ENCODE assay signal across 8 mouse cellular contexts in the genomic region with DNA sequence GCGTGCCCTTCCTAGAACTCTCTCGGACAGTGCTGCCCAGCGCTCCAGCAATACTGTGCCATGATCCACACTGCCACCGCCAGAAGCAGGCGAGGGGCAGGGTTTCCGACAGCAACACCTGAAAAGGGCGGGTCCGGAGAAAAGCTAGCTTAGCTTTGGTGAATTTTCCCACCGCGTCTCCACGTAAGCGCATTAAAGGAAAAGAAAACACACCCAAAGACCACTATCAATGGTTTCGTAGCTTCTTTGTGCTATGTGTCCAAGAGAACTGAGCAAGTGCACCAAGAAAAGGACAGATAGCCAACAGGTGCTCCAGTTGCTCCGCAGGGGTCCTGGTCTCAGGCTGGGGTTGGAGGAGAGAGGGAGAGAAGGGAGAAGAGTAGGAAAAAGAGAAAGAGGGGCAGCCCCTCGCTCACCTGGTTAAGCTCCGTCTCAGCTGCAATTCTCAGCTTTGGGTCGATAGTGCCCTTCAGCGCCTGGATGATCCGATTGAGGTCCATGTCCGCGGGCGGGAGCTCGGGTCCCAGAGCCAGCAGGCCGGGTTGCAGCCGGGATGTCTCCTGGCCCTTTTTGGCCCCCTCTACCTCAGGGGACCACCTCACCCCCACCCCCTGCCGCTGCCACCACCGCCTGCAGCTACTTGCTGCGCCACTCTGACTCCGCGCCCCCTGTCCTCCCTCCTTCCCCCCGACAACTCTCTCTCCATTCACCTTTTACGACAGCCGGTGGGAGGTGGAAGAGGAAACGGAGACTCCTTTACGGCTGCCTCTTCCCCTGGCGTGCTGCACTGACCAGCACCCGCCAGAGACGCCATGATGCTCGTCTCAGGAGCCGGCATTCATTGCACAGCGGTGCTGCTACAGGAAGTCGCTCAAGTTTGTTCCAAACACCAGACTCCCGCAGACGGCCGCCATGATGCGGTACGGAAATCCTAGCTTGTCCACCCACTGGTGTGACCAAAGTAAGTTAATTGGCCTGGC. TPM values are rescaled to one million over a fixed set of nuclear protein-coding genes. Genes with fewer than 3 reads are reported as not detected.
DNase-seq lines count a peak whose midpoint lies in the region; ATAC-seq lines count a peak whose summit lies in the region.

TSS of gene Ipo8 (minus strand) at position 720 of the 980 bp plus-strand sequence.

- H3K4me1 ChIP-seq in brown adipose tissue, adult 24 weeks (ENCODE audit: control insufficient read depth, insufficient read depth, insufficient read length, low read length): no peaks in the 10 kb centered on the region
- H3K4me1 ChIP-seq in heart, embryonic 13.5 days: peaks cover 20% of the 10 kb centered on the region
- H3K4me1 ChIP-seq in liver, embryonic 12.5 days: peaks cover 26% of the 10 kb centered on the region
- H3K4me1 ChIP-seq in stomach, embryonic 15.5 days: peaks cover 6% of the 10 kb centered on the region; the same call in 1 of the 2 replicates

- peak; percentile 92 for DNase-seq in CD4-positive, CD25-positive, alpha-beta regulatory T cell, adult 2 months (ENCODE audit: low read depth, low spot score)
- DNase-seq in fat pad, adult 2 months (ENCODE audit: extremely low read depth, low read depth, low spot score): peak; percentile 63
- peak; percentile 94 for DNase-seq in kidney, postnatal 10 days
- DNase-seq in natural killer cell, adult 2 months (ENCODE audit: low spot score in 2 of 2): peak; percentile 84 to 87

- no peak within 1 kb of the TSS for H3K27ac ChIP-seq in brown adipose tissue, adult 24 weeks (replicated peaks; ENCODE audit: low read depth, low read length)
- H3K27ac ChIP-seq in heart, embryonic 13.5 days (replicated peaks): peak within 1 kb of the TSS; percentile 33
- H3K27ac ChIP-seq in liver, embryonic 12.5 days: peak within 1 kb of the TSS; percentile 67
- peak within 1 kb of the TSS; percentile 62 for H3K27ac ChIP-seq in stomach, embryonic 15.5 days

- peak within 1 kb of the TSS; percentile 85 for H3K9ac ChIP-seq in heart, embryonic 13.5 days
- H3K9ac ChIP-seq in liver, embryonic 12.5 days: peak within 1 kb of the TSS; percentile 82
- H3K9ac ChIP-seq in stomach, embryonic 15.5 days: peak within 1 kb of the TSS; percentile 73

- H3K36me3 ChIP-seq in heart, embryonic 13.5 days: no peaks in the 10 kb centered on the region
- H3K36me3 ChIP-seq in liver, embryonic 12.5 days: peaks cover 7% of the 10 kb centered on the region
- no peaks in the 10 kb centered on the region for H3K36me3 ChIP-seq in stomach, embryonic 15.5 days

- peak within 1 kb of the TSS; percentile 79 for H3K4me3 ChIP-seq in brown adipose tissue, adult 24 weeks (ENCODE audit: insufficient read depth, low read depth, low read length)
- H3K4me3 ChIP-seq in heart, embryonic 13.5 days: peak within 1 kb of the TSS; percentile 78
- peak within 1 kb of the TSS; percentile 82 for H3K4me3 ChIP-seq in liver, embryonic 12.5 days
- H3K4me3 ChIP-seq in stomach, embryonic 15.5 days (replicated peaks): peak within 1 kb of the TSS; percentile 69

- peaks cover 4% of the 10 kb centered on the region; the same call in 1 of the 2 replicates for H3K9me3 ChIP-seq in heart, embryonic 13.5 days
- H3K9me3 ChIP-seq in liver, embryonic 12.5 days (replicated peaks): no peaks in the 10 kb centered on the region
- no peaks in the 10 kb centered on the region for H3K9me3 ChIP-seq in stomach, embryonic 15.5 days

- no peaks in the 10 kb centered on the region for H3K27me3 ChIP-seq in heart, embryonic 13.5 days (replicated peaks)
- H3K27me3 ChIP-seq in liver, embryonic 12.5 days (replicated peaks): no peaks in the 10 kb centered on the region
- H3K27me3 ChIP-seq in stomach, embryonic 15.5 days (replicated peaks): no peaks in the 10 kb centered on the region

- H3K4me2 ChIP-seq in heart, embryonic 13.5 days: peak within 1 kb of the TSS; percentile 94
- peak within 1 kb of the TSS; percentile 89 for H3K4me2 ChIP-seq in liver, embryonic 12.5 days
- peak within 1 kb of the TSS; percentile 85 for H3K4me2 ChIP-seq in stomach, embryonic 15.5 days

- WGBS in heart, embryonic 13.5 days: under 1% methylated on average over 46 of the region's 47 CpGs
- WGBS in liver, embryonic 12.5 days (ENCODE audit: insufficient replicate concordance): under 1% methylated on average over 42 of the region's 47 CpGs
- WGBS in stomach, embryonic 15.5 days: under 1% methylated on average over 47 of the region's 47 CpGs

- peak; percentile 81 for ATAC-seq in heart, embryonic 13.5 days (ENCODE audit: extremely low read depth, insufficient number of reproducible peaks, low FRiP score, low TSS enrichment)
- peak; percentile 95 for ATAC-seq in liver, embryonic 12.5 days
- peak; percentile 98 for ATAC-seq in stomach, embryonic 15.5 days (ENCODE audit: insufficient read depth, low FRiP score, low read depth)

RNA-seq across cellular contexts. Expression of gene Ipo8, which starts in this region (rescaled TPM):
- polyA plus RNA-seq in brown adipose tissue, adult 24 weeks (2012; ENCODE audit: insufficient read depth, insufficient read length, missing spikeins): 13.0 and 22.2 TPM in 2 replicates
- 15.4 and 17.2 TPM in 2 replicates for polyA plus RNA-seq in heart, embryonic 13.5 days (2015; fragmentation: Nextera tagmentation; extraction: Ambion mirVana)
- 13.0 and 14.7 TPM in 2 replicates for polyA plus RNA-seq in liver, embryonic 12.5 days (2016; fragmentation: Nextera tagmentation; extraction: Ambion mirVana)
- polyA plus RNA-seq in stomach, embryonic 15.5 days (2015; fragmentation: Nextera tagmentation; extraction: Ambion mirVana): 21.1 and 23.4 TPM in 2 replicates
